Mouse (Mus musculus) midbrain, embryonic 13.5 days (tissue): Measurements from ENCODE around the gene Rbm6. TPM values are rescaled to one million over a fixed set of nuclear protein-coding genes. Genes with fewer than 3 reads are reported as not detected.

Experiments used
- ATAC-seq: fragments of 200-750 bp; cut with Nextera tagmentation; 2 replicates; pipeline ENCODE4 v1.8.0; 2017; ENCODE audit warnings: mild to moderate bottlenecking, moderate TSS enrichment, moderate library complexity
- H3K27ac ChIP-seq: fragments of 300-500 bp; sonication (generic); 2 replicates; pipeline ENCODE4 v1.5.1; 2015; ENCODE audit warnings: inconsistent platforms, mild to moderate bottlenecking, moderate library complexity
- H3K27me3 ChIP-seq: fragments of 300-500 bp; sonication (generic); 2 replicates; pipeline ENCODE4 v1.6.1; 2015; ENCODE audit warnings: mild to moderate bottlenecking, inconsistent platforms
- H3K36me3 ChIP-seq: fragments of 300-500 bp; sonication (generic); 2 replicates; pipeline ENCODE4 v1.6.1; 2015; ENCODE audit warnings: mild to moderate bottlenecking, inconsistent platforms
- H3K4me1 ChIP-seq: fragments of 300-500 bp; sonication (generic); replicated peaks from 2 replicates; pipeline ENCODE4 v1.6.1; 2015; ENCODE audit warnings: inconsistent platforms
- H3K4me2 ChIP-seq: fragments of 300-500 bp; sonication (generic); replicated peaks from 2 replicates; pipeline ENCODE4 v1.6.1; 2015; ENCODE audit warnings: moderate library complexity, mild to moderate bottlenecking, inconsistent platforms
- H3K4me3 ChIP-seq: fragments of 300-500 bp; sonication (generic); replicated peaks from 2 replicates; pipeline ENCODE4 v1.5.1; 2015; ENCODE audit warnings: mild to moderate bottlenecking, inconsistent platforms
- H3K9ac ChIP-seq: fragments of 300-500 bp; sonication (generic); replicated peaks from 2 replicates; pipeline ENCODE4 v1.6.1; 2015; ENCODE audit warnings: mild to moderate bottlenecking, inconsistent platforms
- H3K9me3 ChIP-seq: fragments of 300-500 bp; sonication (generic); 2 replicates; pipeline ENCODE4 v1.6.1; 2016; ENCODE audit warnings: mild to moderate bottlenecking, inconsistent platforms
- WGBS: fragments of 180-500 bp; shearing (Covaris S2); methylation state at CpG from one replicate; pipeline ENCODE4 v1.1.7; 2015; 5-methylcytosine and 5-hydroxymethylcytosine counted together
- polyA plus RNA-seq: library from polyadenylated mRNA; unstranded; fragments of >200 nt; fragmentation: Nextera tagmentation; extraction: Ambion mirVana; gene quantifications from 2 replicates; pipeline ENCODE4 v1.2.1, GENCODE M21; 2015

The Rbm6 gene
- polyA plus RNA-seq, 1 experiment from 2014 or later = 126 TPM

DNA sequence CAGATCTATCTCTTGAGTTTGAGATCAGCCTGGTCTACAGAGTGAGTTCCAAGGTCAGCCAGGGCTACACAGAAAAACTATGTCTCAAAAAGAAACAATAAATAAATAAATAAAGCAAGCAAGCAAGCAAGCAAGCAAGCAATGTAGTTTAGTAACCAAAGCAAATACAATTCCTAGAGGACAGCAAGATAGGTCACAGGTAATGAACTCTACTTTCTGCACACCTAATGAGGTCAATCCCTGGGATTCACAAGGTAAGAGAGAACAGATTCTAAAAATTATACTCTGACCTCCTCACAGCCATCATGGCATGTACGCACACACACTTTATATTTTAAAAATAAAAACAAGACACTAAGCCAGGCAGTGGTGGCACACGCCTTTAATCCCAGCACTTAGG, 7.0 kb downstream of the Rbm6 start:
- WGBS = 97% methylated on average over 2 of the region's 2 CpGs
- H3K9me3 ChIP-seq = no peaks in the 10 kb centered on the region
- H3K36me3 ChIP-seq = peaks cover 7% of the 10 kb centered on the region; the same call in 1 of the 2 replicates
- H3K4me2 ChIP-seq = no peak overlapping the region
- H3K4me1 ChIP-seq = peaks cover 11% of the 10 kb centered on the region
- no peak overlapping the region for H3K4me3 ChIP-seq
- no peak overlapping the region for H3K27ac ChIP-seq
- H3K27me3 ChIP-seq = no peaks in the 10 kb centered on the region
- no peak overlapping the region for H3K9ac ChIP-seq
- no peak for ATAC-seq

DNA sequence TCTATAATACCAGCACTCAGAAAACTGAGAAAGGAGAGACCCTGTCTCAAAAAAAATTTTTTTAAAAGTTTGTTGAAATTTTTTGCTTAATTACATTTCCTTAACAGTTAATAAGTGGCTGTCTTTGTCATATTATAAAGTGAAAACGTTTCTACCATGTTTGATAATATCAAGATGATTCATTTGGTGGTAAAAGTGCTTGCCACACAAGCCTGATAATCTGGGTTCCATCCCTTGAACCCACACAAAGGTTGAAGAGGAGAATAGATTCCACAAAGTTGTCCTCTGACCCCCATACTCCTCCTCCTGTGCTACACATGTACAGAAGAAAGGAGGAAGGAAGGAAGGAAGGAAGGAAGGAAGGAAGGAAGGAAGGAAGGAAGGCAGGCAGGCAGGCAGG, 8.5 kb downstream of the Rbm6 start:
- H3K27me3 ChIP-seq = no peaks in the 10 kb centered on the region

DNA sequence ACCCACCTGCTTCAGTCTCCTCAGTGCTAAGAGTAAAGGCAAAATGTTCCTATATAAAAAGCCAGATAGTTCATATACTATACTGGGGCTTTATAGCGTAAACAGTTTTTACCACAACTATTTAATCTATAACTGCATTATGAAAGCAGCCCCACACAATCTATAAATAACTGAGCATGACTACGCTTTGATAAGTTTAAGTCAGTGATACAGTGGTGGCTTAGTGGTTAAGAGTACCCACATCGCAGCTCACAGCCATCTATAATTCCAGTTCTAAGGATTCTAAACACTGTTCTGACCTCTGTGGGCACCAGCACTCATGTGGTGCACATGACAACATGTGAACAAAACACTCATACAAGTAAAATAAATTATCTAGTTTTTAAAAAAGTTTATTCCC, 14.7 kb downstream of the Rbm6 start:
- 96% methylated on average over 3 of the region's 3 CpGs for WGBS
- no peak for ATAC-seq
- Histone ChIP-seq H3K4me1 (no peaks in the 10 kb centered on the region), H3K36me3 (peaks cover 26% of the 10 kb centered on the region), H3K4me2 (no peak overlapping the region), H3K9ac (no peak overlapping the region), H3K4me3 (no peak overlapping the region), H3K9me3 (no peaks in the 10 kb centered on the region), H3K27ac (no peak overlapping the region), H3K27me3 (no peaks in the 10 kb centered on the region)

More for the DNA sequence above, 8.5 kb downstream of the Rbm6 start:
- H3K9me3 ChIP-seq = no peaks in the 10 kb centered on the region
- no peak for ATAC-seq
- H3K4me2 ChIP-seq = no peak overlapping the region
- H3K36me3 ChIP-seq = peaks cover 10% of the 10 kb centered on the region
- WGBS = 78% methylated on average over 1 of the region's 1 CpGs
- H3K9ac ChIP-seq = no peak overlapping the region
- no peak overlapping the region for H3K4me3 ChIP-seq
- H3K27ac ChIP-seq = no peak overlapping the region
- H3K4me1 ChIP-seq = peaks cover 3% of the 10 kb centered on the region; the same call in 1 of the 2 replicates

DNA sequence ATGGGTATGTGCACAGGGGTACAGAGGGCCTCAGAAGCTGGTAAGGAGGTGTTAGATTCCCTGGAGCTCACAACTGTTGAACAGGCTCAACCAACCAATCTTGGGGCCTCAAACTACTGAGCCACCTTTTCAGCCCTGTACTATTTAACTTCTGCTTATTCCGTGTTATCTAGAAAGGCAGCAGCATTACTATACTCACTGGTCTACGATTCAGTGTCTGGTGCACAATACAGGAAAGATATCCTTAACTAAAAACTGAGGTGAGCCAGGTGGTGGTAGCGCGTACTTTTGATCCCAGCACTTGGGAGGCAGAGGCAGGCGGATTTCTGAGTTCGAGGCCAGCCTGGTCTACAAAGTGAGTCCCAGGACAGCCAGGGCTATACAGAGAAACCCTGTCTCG, 24.1 kb downstream of the Rbm6 start:
- H3K9me3 ChIP-seq = no peaks in the 10 kb centered on the region
- no peak overlapping the region for H3K27ac ChIP-seq
- no peaks in the 10 kb centered on the region for H3K27me3 ChIP-seq
- no peak overlapping the region for H3K4me3 ChIP-seq
- ATAC-seq = no peak
- H3K4me1 ChIP-seq = no peaks in the 10 kb centered on the region
- H3K9ac ChIP-seq = no peak overlapping the region
- WGBS = 98% methylated on average over 7 of the region's 7 CpGs
- peaks cover 59% of the 10 kb centered on the region for H3K36me3 ChIP-seq
- no peak overlapping the region for H3K4me2 ChIP-seq

DNA sequence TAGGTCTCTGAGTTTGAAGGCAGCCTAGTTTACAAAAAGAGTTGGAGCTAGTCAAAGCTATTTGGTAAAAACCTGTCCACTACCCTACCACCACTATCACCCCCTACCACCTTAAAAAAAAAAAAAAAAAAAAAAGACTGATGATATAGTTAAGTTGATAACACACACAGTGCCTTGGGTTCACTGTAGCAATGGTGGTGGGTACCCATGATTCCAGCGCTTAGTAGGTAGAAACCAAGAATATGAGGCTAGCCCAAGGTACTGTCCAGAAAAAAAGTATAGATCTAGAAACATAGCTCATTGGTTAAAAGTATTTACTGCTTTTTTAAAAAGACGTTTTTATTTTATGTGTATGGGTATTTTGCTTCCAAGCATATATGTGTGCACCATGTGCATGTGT, 30.3 kb downstream of the Rbm6 start:
- no peak for ATAC-seq
- Histone ChIP-seq H3K9me3 (no peaks in the 10 kb centered on the region), H3K36me3 (peaks cover 38% of the 10 kb centered on the region), H3K9ac (no peak overlapping the region), H3K27me3 (no peaks in the 10 kb centered on the region), H3K4me1 (no peaks in the 10 kb centered on the region), H3K27ac (no peak overlapping the region), H3K4me3 (no peak overlapping the region), H3K4me2 (no peak overlapping the region)
- WGBS = 99% methylated on average over 2 of the region's 2 CpGs

DNA sequence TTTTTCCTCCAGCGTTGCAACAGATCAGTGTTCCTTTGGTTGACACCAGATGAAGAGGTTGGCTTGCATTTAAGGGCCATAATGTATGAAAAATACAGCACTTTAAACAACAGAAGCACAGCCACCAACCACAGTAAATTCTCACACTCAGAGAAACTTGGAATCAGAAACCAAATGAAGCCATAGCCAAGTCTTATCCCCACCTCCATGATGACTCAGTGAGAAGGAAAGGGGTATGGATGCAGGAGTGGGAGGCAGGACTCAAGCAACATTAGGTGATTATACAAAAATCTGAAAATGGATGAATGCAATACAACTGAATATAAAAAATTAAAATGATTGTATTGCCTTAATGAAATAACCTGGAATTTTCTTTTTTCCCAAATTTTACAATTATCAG, 34.2 kb downstream of the Rbm6 start:
- Histone ChIP-seq H3K9me3 (no peaks in the 10 kb centered on the region), H3K36me3 (peaks cover 27% of the 10 kb centered on the region), H3K4me3 (no peak overlapping the region), H3K4me1 (no peaks in the 10 kb centered on the region), H3K9ac (no peak overlapping the region), H3K27me3 (no peaks in the 10 kb centered on the region), H3K27ac (no peak overlapping the region), H3K4me2 (no peak overlapping the region)
- no peak for ATAC-seq
- WGBS = 91% methylated on average over 1 of the region's 1 CpGs

DNA sequence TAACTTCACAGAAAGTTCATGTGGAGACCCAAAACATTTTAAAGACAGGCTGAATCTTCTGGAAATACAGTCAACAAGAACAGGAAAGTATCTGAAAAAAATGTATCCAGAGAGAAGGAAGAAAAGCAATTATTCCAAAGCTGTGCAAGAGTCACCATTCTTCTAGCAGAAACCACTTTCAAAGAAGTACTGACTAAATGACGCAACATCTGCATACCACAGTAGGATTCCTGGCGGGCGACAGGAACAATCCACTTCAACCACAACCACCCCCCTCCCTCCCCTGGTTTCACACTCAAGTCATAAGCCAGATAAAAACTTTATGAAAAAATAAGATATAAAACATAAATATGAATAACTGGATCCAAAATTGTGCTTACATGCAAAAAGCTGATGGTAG, 39.2 kb downstream of the Rbm6 start:
- H3K27ac ChIP-seq = no peak overlapping the region
- H3K4me3 ChIP-seq = no peak overlapping the region
- H3K27me3 ChIP-seq = no peaks in the 10 kb centered on the region
- ATAC-seq = no peak
- no peaks in the 10 kb centered on the region for H3K4me1 ChIP-seq
- no peak overlapping the region for H3K4me2 ChIP-seq
- no peak overlapping the region for H3K9ac ChIP-seq
- H3K36me3 ChIP-seq = peaks cover 50% of the 10 kb centered on the region
- 89% methylated on average over 3 of the region's 3 CpGs for WGBS
- H3K9me3 ChIP-seq = no peaks in the 10 kb centered on the region

DNA sequence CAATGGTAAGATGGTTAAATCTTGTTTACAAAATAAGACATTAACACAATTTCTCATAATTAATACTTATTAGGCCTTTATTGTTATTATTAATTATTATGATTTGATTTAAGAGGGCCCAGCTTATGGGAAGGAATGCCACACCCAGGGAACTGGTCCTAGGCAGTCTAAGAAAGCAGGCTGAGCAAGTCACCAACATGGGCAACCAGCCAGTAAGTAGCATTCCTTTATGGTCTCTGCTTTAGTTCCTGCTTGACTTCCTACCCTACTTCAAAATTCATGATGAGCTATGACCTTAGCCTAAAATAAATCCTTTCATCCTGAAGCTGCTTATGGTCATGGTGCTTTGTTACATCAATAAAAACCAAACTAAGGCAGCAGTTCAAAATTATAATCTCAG, 41.3 kb downstream of the Rbm6 start:
- H3K27me3 ChIP-seq = no peaks in the 10 kb centered on the region
- H3K27ac ChIP-seq = no peak overlapping the region
- H3K36me3 ChIP-seq = peaks cover 55% of the 10 kb centered on the region
- no peak overlapping the region for H3K4me3 ChIP-seq
- no peak overlapping the region for H3K9ac ChIP-seq
- ATAC-seq = no peak
- no peaks in the 10 kb centered on the region for H3K4me1 ChIP-seq
- no peak overlapping the region for H3K4me2 ChIP-seq
- no peaks in the 10 kb centered on the region for H3K9me3 ChIP-seq

DNA sequence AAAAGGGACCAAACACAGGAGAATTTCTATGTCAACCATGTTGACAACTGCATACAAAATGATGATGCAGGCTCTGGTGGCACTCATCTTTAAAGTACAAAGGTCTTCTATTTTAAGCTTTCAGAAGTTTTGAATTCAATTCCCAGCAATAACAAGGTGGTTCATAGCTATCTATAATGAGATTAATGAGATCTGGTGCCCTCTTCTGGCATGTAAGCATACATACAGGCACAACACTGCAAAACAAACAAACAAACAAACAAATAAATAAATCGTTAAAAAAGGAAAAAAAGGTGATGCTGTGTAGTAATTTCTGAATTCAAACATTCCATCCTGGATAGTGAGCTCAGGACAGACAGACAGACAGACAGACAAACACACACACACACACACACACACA, 60.9 kb downstream of the Rbm6 start:
- Histone ChIP-seq H3K9me3 (no peaks in the 10 kb centered on the region), H3K27ac (no peak overlapping the region), H3K27me3 (no peaks in the 10 kb centered on the region), H3K36me3 (peaks cover 21% of the 10 kb centered on the region), H3K4me2 (no peak overlapping the region), H3K4me3 (no peak overlapping the region), H3K9ac (no peak overlapping the region), H3K4me1 (no peaks in the 10 kb centered on the region)
- ATAC-seq = no peak
- WGBS = 86% methylated on average over 1 of the region's 1 CpGs

DNA sequence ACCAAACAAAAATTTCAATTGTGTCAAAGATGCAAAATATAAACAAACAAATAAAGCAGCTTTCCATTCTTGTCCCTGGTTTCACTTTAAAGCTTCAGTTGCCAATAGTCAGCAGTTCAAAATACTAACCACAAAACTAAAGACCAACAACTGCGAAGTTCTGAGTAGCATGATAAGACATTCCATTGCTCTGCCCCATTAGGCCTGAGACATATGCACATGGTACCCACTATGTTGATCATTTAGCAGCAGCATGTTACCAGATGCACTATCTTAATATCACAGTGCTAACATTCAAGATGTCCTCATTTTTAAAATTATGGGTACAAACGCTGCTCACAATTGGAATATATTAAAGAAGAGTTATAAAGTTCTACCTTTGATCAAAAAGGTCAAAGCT, 62.1 kb downstream of the Rbm6 start:
- Histone ChIP-seq H3K9me3 (no peaks in the 10 kb centered on the region), H3K27ac (no peak overlapping the region), H3K36me3 (peaks cover 14% of the 10 kb centered on the region), H3K4me3 (no peak overlapping the region), H3K4me2 (no peak overlapping the region), H3K4me1 (no peaks in the 10 kb centered on the region), H3K9ac (no peak overlapping the region), H3K27me3 (no peaks in the 10 kb centered on the region)
- WGBS = 95% methylated on average over 2 of the region's 2 CpGs
- ATAC-seq = no peak

DNA sequence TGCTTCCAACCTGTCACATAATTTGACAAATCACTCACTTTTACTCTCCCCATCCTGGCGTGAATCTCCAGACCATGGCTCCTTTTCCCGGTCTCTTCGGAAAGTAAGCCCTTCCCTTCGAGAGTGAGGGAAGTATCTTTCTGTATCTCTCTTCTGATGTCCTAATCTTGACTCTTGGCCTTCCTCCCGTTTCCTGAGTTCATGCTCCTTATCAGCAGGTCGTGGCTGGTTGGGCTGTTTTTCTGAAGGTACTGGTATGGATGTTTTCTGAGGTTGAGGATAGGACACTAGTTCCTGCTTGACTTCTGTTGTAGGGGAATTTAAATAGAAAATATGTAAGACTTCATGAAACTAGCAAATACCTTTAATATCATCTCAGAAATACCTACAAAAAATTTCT, 81.3 kb downstream of the Rbm6 start:
- peaks cover 65% of the 10 kb centered on the region for H3K36me3 ChIP-seq
- no peak overlapping the region for H3K27ac ChIP-seq
- no peak for ATAC-seq
- H3K9ac ChIP-seq = no peak overlapping the region
- H3K27me3 ChIP-seq = no peaks in the 10 kb centered on the region
- no peak overlapping the region for H3K4me3 ChIP-seq
- H3K4me1 ChIP-seq = no peaks in the 10 kb centered on the region
- no peaks in the 10 kb centered on the region for H3K9me3 ChIP-seq
- WGBS = 96% methylated on average over 6 of the region's 6 CpGs
- no peak overlapping the region for H3K4me2 ChIP-seq

DNA sequence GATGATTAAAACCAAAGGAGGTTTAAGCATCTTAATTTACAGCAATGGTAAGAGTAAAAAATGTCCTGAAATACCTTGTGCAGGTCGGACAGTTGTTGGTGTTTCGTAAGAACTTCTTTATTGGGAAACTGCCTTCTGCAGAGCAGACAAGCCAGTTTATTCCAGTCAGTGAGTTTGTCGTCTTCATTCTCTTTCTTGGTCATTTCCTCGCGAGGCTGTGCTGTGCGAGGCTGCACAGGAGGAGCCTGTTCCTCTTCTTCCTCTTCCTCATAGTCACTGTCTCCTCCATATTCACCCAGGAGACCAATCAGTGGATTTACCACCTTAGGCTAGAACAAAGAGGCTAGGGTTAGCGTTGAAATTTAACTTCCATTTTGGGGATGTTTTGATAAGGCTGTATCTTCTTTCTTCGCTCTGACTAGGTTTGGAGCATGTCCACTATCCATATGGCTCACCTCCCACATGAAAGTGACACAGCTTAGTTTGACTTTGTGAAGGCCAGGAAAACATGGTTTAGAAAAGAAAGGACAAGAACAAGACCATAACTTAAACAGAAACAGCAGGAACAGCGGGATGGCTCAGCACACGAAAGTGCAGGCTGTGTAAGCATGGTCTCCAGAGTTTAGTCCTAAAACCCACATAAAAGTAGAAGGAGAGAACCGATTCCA, 90.4 kb downstream of the Rbm6 start:
- Histone ChIP-seq H3K27ac (no peak overlapping the region), H3K9ac (no peak overlapping the region), H3K4me3 (no peak overlapping the region), H3K9me3 (no peaks in the 10 kb centered on the region), H3K27me3 (no peaks in the 10 kb centered on the region), H3K36me3 (peaks cover 83% of the 10 kb centered on the region), H3K4me2 (no peak overlapping the region), H3K4me1 (no peaks in the 10 kb centered on the region)
- ATAC-seq = no peak
- 95% methylated on average over 11 of the region's 11 CpGs for WGBS

DNA sequence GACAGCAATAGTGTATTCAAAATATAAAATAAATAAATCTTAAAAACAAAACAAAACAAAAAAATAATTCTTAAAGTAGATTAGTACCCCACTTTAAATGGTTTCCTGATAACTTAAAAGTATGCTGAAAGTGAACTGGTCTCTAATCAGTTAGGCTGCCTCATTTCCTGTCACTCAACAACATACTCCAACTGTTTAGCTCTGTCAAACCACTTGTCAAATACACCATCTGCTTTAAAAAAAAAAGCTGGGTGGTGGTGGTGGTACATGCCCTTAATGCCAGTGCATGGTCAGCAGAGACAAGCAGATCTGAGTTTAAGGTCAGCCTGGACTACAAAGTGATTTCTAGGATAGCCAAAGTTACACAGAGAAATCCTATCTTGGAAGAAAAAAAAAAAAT, 96.2 kb downstream of the Rbm6 start:
- no peak for ATAC-seq
- Histone ChIP-seq H3K9me3 (no peaks in the 10 kb centered on the region; the same call in 1 of the 2 replicates), H3K4me2 (no peak overlapping the region), H3K9ac (no peak overlapping the region), H3K4me1 (0 out of 2 replicates have a peak, but pooled peaks cover under 1% of the 10 kb centered on the region), H3K36me3 (peaks cover 76% of the 10 kb centered on the region), H3K27me3 (no peaks in the 10 kb centered on the region), H3K4me3 (no peak overlapping the region), H3K27ac (no peak overlapping the region)
